Mouse (Mus musculus) kidney, postnatal 0 days (tissue): ENCODE results near the gene Efemp1. TPM values are rescaled to one million over a fixed set of nuclear protein-coding genes. Genes with fewer than 3 reads are reported as not detected.

Source experiments
- ATAC-seq: fragments of 200-750 bp; cut with Nextera tagmentation; replicated peaks from 2 replicates; pipeline ENCODE4 v1.8.0; 2017; ENCODE audit warnings: low read depth, moderate number of reproducible peaks, moderate TSS enrichment, moderate library complexity; ENCODE audit not compliant: low FRiP score
- DNase-seq: peaks from one replicate; pipeline ENCODE4 v3.0.0-alpha.2; 2016; ENCODE audit warnings: low spot score
- H3K27ac ChIP-seq: fragments of 300-500 bp; sonication (generic); 2 replicates; pipeline ENCODE4 v1.5.1; 2014; ENCODE audit warnings: mild to moderate bottlenecking
- H3K27me3 ChIP-seq: fragments of 300-500 bp; sonication (generic); 2 replicates; pipeline ENCODE4 v1.6.1; 2014; ENCODE audit warnings: low read length, mixed read lengths; ENCODE audit not compliant: insufficient read depth
- H3K36me3 ChIP-seq: fragments of 300-500 bp; sonication (generic); 2 replicates; pipeline ENCODE4 v1.6.1; 2014; ENCODE audit warnings: low read length, mixed read lengths; ENCODE audit not compliant: insufficient read depth
- H3K4me1 ChIP-seq: fragments of 300-500 bp; sonication (generic); replicated peaks from 2 replicates; pipeline ENCODE4 v1.6.1; 2014; ENCODE audit warnings: antibody characterized with exemption, low read length, mixed read lengths; ENCODE audit not compliant: insufficient read depth
- H3K4me2 ChIP-seq: fragments of 300-500 bp; sonication (generic); 2 replicates; pipeline ENCODE4 v1.6.1; 2014; ENCODE audit warnings: mild to moderate bottlenecking, low read length, moderate library complexity, mixed read lengths
- H3K4me3 ChIP-seq: fragments of 300-500 bp; sonication (generic); replicated peaks from 2 replicates; pipeline ENCODE4 v1.5.1; 2014; ENCODE audit warnings: low read depth, low read length
- H3K9ac ChIP-seq: fragments of 300-500 bp; sonication (generic); 2 replicates; pipeline ENCODE4 v1.6.1; 2014; ENCODE audit warnings: low read depth, low read length
- H3K9me3 ChIP-seq: fragments of 300-500 bp; sonication (generic); replicated peaks from 2 replicates; pipeline ENCODE4 v1.6.1; 2016; ENCODE audit warnings: low read length, inconsistent platforms, mixed read lengths
- CTCF ChIP-seq: IDR thresholded peaks from 2 replicates; pipeline ENCODE4 v1.5.1; 2016; ENCODE audit warnings: antibody characterized with exemption, low read depth, mild to moderate bottlenecking, moderate library complexity
- WGBS: fragments of 180-500 bp; shearing (Covaris S2); extraction: QIAGEN DNeasy Blood & Tissue Kit; methylation state at CpG from one replicate; pipeline ENCODE4 v1.1.7; 2014; 5-methylcytosine and 5-hydroxymethylcytosine counted together
- polyA plus RNA-seq: library from polyadenylated mRNA; unstranded; fragments of >200 nt; fragmentation: Nextera tagmentation; extraction: Ambion mirVana; gene quantifications from 2 replicates; pipeline ENCODE4 v1.2.1, GENCODE M21; 2015

Efemp1 gene
- polyA plus RNA-seq, 1 experiment from 2014 or later: 21.0 TPM

DNA sequence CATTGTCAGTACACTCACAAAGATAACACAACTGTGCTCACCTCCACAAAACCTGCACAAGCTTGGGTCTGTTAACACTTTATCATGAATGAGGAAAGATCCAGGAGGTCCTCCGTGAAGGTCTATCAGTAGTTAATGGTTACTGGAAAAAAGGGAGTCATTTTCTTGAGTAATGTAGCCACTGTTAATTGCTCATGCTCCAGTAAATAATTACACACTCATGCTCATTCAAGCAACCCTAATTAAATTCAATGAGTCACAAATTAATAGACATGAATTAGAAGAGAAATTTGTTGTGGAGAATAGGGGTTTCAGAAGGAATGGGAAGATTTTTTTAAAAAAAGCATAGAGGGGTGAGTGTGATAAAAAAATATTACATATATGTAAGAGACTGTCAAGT lies 108.4 kb downstream of the Efemp1 start:
- Histone ChIP-seq H3K4me2 (no peak overlapping the region), H3K9ac (no peak overlapping the region), H3K36me3 (no peaks in the 10 kb centered on the region), H3K4me3 (no peak overlapping the region), H3K27me3 (no peaks in the 10 kb centered on the region), H3K4me1 (no peaks in the 10 kb centered on the region), H3K27ac (no peak overlapping the region), H3K9me3 (no peaks in the 10 kb centered on the region)
- 70% methylated on average over 1 of the region's 1 CpGs for WGBS
- ATAC-seq (no peak), DNase-seq (no peak)
- TF ChIP-seq CTCF: no peak
